Mouse (Mus musculus): ENCODE results near the gene Apod. TPM values are rescaled to one million over a fixed set of nuclear protein-coding genes. Genes with fewer than 3 reads are reported as not detected.

Gene Apod
- polyA plus RNA-seq, 1 experiment from 2014 or later: 0.42 TPM

Other genes starting within 250 kb of the Apod start
- gene Xxylt1, start 233.4 kb downstream of the Apod start, polyA plus RNA-seq (2018): 9.7 to 19.9 TPM (median 11.5 TPM) in 3 replicates
- gene Acap2, start 113.6 kb downstream of the Apod start, polyA plus RNA-seq (2018): 39.6 to 55.7 TPM (median 44.7 TPM) in 3 replicates
- gene Ppp1r2, start 39.5 kb downstream of the Apod start, polyA plus RNA-seq (2018): 39.8 to 56.3 TPM (median 54.3 TPM) in 3 replicates
- gene Bdh1, start 107.5 kb upstream of the Apod start, polyA plus RNA-seq (2018): 0.46 to 1.8 TPM (median 1.5 TPM) in 3 replicates